Mouse (Mus musculus) left cerebral cortex, postnatal 4 days (tissue): ENCODE data around the gene Sly. TPM values are rescaled to one million over a fixed set of nuclear protein-coding genes. Genes with fewer than 3 reads are reported as not detected.
"Not testable (repeated sequence)": the region's sequence is repeated elsewhere in the genome, so short reads cannot be mapped to it uniquely, and the experiment has no call there.

ENCODE experiments used
- DNase-seq: peaks from one replicate; pipeline ENCODE4 v3.0.0-alpha.2; 2022
- intact Hi-C: fragments of 180-260 bp; cut with DNase I; formaldehyde crosslinking; loops from one replicate; pipeline ENCODE4 v1.15.1; 2025
- total RNA-seq, 2 experiments: library from RNA; stranded (reverse); gene quantifications; 2 replicates each; pipeline ENCODE4 v1.2.3; 2021

The Sly gene
- not detected for total RNA-seq

DNA sequence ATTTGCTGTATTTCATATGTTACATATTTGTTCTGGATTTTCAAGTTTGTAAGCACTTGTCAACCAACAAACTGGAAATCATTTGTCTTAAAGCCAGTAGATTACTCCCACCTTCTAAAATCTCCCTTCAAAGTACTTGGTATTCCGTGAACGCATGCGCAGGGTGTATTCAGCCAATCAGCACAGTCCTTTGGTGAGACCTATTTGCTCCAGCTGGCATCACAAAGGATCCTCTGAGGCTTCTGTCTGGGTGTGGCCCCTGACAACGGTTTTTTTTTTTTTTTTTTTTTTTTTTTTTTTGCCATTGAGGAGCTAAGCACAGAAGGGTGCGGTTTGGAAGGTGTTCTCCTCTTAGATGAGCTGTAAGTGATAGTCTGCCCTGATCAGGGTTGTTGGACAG lies at the start of gene Sly:
Gene Sly, plus strand, starts transcription at position 301 of the 400 bp plus-strand sequence.
- DNase-seq, intact Hi-C loops: not testable (repeated sequence)
